Mouse (Mus musculus) kidney, adult 2 months (tissue): Measurements from ENCODE around the gene Dab1. TPM values are rescaled to one million over a fixed set of nuclear protein-coding genes. Genes with fewer than 3 reads are reported as not detected.

ENCODE experiments used
- DNase-seq: peaks from one replicate; pipeline ENCODE4 v3.0.0; 2021
- H3K27ac ChIP-seq: fragments of 200-500 bp; 2 replicates; pipeline ENCODE4 v1.5.1; 2012; ENCODE audit warnings: low read depth, low read length, control low read depth, inconsistent platforms; ENCODE audit not compliant: insufficient read depth
- H3K27me3 ChIP-seq: fragments of 200-500 bp; replicated peaks from 2 replicates; pipeline ENCODE4 v1.6.1; 2012; ENCODE audit warnings: mild to moderate bottlenecking, moderate library complexity, low read length, inconsistent platforms; ENCODE audit not compliant: control insufficient read depth, insufficient read depth
- H3K36me3 ChIP-seq: fragments of 200-500 bp; 2 replicates; pipeline ENCODE4 v1.6.1; 2012; ENCODE audit warnings: mild to moderate bottlenecking, moderate library complexity, low read length, inconsistent platforms; ENCODE audit not compliant: control insufficient read depth, insufficient read depth
- H3K4me1 ChIP-seq: fragments of 200-500 bp; 2 replicates; pipeline ENCODE4 v1.6.1; 2011; ENCODE audit warnings: low read length; ENCODE audit not compliant: control insufficient read depth, insufficient read depth
- H3K4me3 ChIP-seq: fragments of 200-500 bp; 2 replicates; pipeline ENCODE4 v1.5.1; 2011; ENCODE audit warnings: mild to moderate bottlenecking, low read depth, low read length, control low read depth; ENCODE audit not compliant: insufficient read depth
- CTCF ChIP-seq: fragments of 200-500 bp; conservative IDR thresholded peaks from 2 replicates; pipeline ENCODE4 v1.5.1; 2011; ENCODE audit warnings: low read depth, mild to moderate bottlenecking, control low read depth, low read length, moderate library complexity, mixed read lengths; ENCODE audit not compliant: insufficient read depth, insufficient read length
- POLR2A ChIP-seq: fragments of 200-500 bp; IDR thresholded peaks from one replicate; pipeline ENCODE4 v1.6.1; 2011; ENCODE audit warnings: low read depth, low read length, control low read depth
- WGBS: fragments of 180-500 bp; shearing (Covaris S2); methylation state at CpG from one replicate; pipeline ENCODE4 v1.1.7; 2018; 5-methylcytosine and 5-hydroxymethylcytosine counted together
- polyA plus RNA-seq: library from polyadenylated mRNA; depleted of rRNA; stranded (reverse); fragments of >200 nt; gene quantifications from 2 replicates; pipeline ENCODE4 v1.2.3, GENCODE M21; 2012; rRNA removed

Dab1 gene
- polyA plus RNA-seq = 3.3 and 3.5 TPM in 2 replicates

- no peak for TF ChIP-seq POLR2A
- Histone ChIP-seq H3K27ac (no peak within 1 kb of the TSS), H3K4me1 (no peaks in the 10 kb centered on the region), H3K4me3 (no peak within 1 kb of the TSS), H3K36me3 (no peaks in the 10 kb centered on the region), H3K27me3 (no peaks in the 10 kb centered on the region)
- 2% methylated on average over 41 of the region's 41 CpGs for WGBS
- no peak for DNase-seq
These were observed at the start of gene Dab1 for GRCm38 (mm10) chr4:103619321-103619945. TSS of gene Dab1 (plus strand) at chr4:103619359.

GRCm38 (mm10) chr4:103571721-103572352, 47.3 kb upstream of the Dab1 start:
- H3K36me3 ChIP-seq = no peaks in the 10 kb centered on the region
- H3K4me3 ChIP-seq = no peak overlapping the region
- H3K27me3 ChIP-seq = no peaks in the 10 kb centered on the region
- WGBS = 64% methylated on average over 4 of the region's 4 CpGs
- TF ChIP-seq CTCF = no peak
- no peak for TF ChIP-seq POLR2A
- no peak for DNase-seq
- H3K4me1 ChIP-seq = no peaks in the 10 kb centered on the region
- no peak overlapping the region for H3K27ac ChIP-seq

- no peak for DNase-seq
- H3K4me1 ChIP-seq = no peaks in the 10 kb centered on the region
- H3K36me3 ChIP-seq = no peaks in the 10 kb centered on the region
- 88% methylated on average over 2 of the region's 2 CpGs for WGBS
- TF ChIP-seq POLR2A (no peak), CTCF (no peak)
- no peaks in the 10 kb centered on the region for H3K27me3 ChIP-seq
- H3K4me3 ChIP-seq = no peak overlapping the region
- H3K27ac ChIP-seq = no peak overlapping the region
These were observed 43.6 kb upstream of the Dab1 start for GRCm38 (mm10) chr4:103575556-103575955.

- H3K4me1 ChIP-seq = no peaks in the 10 kb centered on the region
- WGBS = 77% methylated on average over 6 of the region's 6 CpGs
- TF ChIP-seq CTCF = no peak
- no peak for TF ChIP-seq POLR2A
- no peak overlapping the region for H3K27ac ChIP-seq
- DNase-seq = no peak
- no peak overlapping the region for H3K4me3 ChIP-seq
- H3K36me3 ChIP-seq = no peaks in the 10 kb centered on the region
- H3K27me3 ChIP-seq = no peaks in the 10 kb centered on the region
These were observed 42.9 kb upstream of the Dab1 start for GRCm38 (mm10) chr4:103576305-103576704.

- no peaks in the 10 kb centered on the region for H3K4me1 ChIP-seq
- no peaks in the 10 kb centered on the region for H3K27me3 ChIP-seq
- TF ChIP-seq CTCF = no peak
- TF ChIP-seq POLR2A = no peak
- no peak for DNase-seq
- H3K4me3 ChIP-seq = no peak overlapping the region
- H3K27ac ChIP-seq = no peak overlapping the region
- no peaks in the 10 kb centered on the region for H3K36me3 ChIP-seq
- 68% methylated on average over 4 of the region's 4 CpGs for WGBS
These were observed 41.9 kb upstream of the Dab1 start for GRCm38 (mm10) chr4:103577111-103577815.

- no peaks in the 10 kb centered on the region for H3K27me3 ChIP-seq
- H3K36me3 ChIP-seq = no peaks in the 10 kb centered on the region
- DNase-seq = no peak
- H3K4me1 ChIP-seq = no peaks in the 10 kb centered on the region
- 80% methylated on average over 7 of the region's 7 CpGs for WGBS
- TF ChIP-seq CTCF (no peak), POLR2A (no peak)
- no peak overlapping the region for H3K27ac ChIP-seq
- H3K4me3 ChIP-seq = no peak overlapping the region
These were observed 41.3 kb upstream of the Dab1 start for GRCm38 (mm10) chr4:103577821-103578220.

- Histone ChIP-seq H3K27me3 (no peaks in the 10 kb centered on the region), H3K4me3 (no peak overlapping the region), H3K27ac (no peak overlapping the region), H3K4me1 (no peaks in the 10 kb centered on the region), H3K36me3 (no peaks in the 10 kb centered on the region)
- no peak for DNase-seq
- TF ChIP-seq CTCF (no peak), POLR2A (no peak)
- 84% methylated on average over 9 of the region's 9 CpGs for WGBS
These were observed 39.1 kb upstream of the Dab1 start for GRCm38 (mm10) chr4:103580021-103580420.
